Mouse (Mus musculus) lung, embryonic 14.5 days (tissue): Measurements from ENCODE around the gene Spsb2. TPM values are rescaled to one million over a fixed set of nuclear protein-coding genes. Genes with fewer than 3 reads are reported as not detected.
"Not testable (repeated sequence)": the region's sequence is repeated elsewhere in the genome, so short reads cannot be mapped to it uniquely, and the experiment has no call there.

Experiments
- ATAC-seq: fragments of 200-750 bp; cut with Nextera tagmentation; 2 replicates; pipeline ENCODE4 v1.8.0; 2017; ENCODE audit warnings: mild to moderate bottlenecking, moderate TSS enrichment, moderate library complexity; ENCODE audit not compliant: insufficient read depth
- DNase-seq: peaks from one replicate; pipeline ENCODE4 v3.0.0-alpha.2; 2015
- H3K27ac ChIP-seq: fragments of 300-500 bp; sonication (generic); 2 replicates; pipeline ENCODE4 v1.5.1; 2014; ENCODE audit warnings: low read depth, mild to moderate bottlenecking, moderate library complexity
- H3K27me3 ChIP-seq: fragments of 300-500 bp; sonication (generic); 2 replicates; pipeline ENCODE4 v1.6.1; 2014; ENCODE audit warnings: low read length, control low read depth; ENCODE audit not compliant: insufficient read depth
- H3K36me3 ChIP-seq: fragments of 300-500 bp; sonication (generic); 2 replicates; pipeline ENCODE4 v1.6.1; 2014; ENCODE audit warnings: control low read depth; ENCODE audit not compliant: insufficient read depth
- H3K4me1 ChIP-seq: fragments of 300-500 bp; sonication (generic); 2 replicates; pipeline ENCODE4 v1.6.1; 2014; ENCODE audit warnings: antibody characterized with exemption, control low read depth; ENCODE audit not compliant: insufficient read depth
- H3K4me2 ChIP-seq: fragments of 300-500 bp; sonication (generic); 2 replicates; pipeline ENCODE4 v1.6.1; 2014; ENCODE audit warnings: mild to moderate bottlenecking
- H3K4me3 ChIP-seq: fragments of 300-500 bp; sonication (generic); 2 replicates; pipeline ENCODE4 v1.5.1; 2014; ENCODE audit warnings: low read depth, low read length
- H3K9ac ChIP-seq: fragments of 300-500 bp; sonication (generic); 2 replicates; pipeline ENCODE4 v1.6.1; 2014
- H3K9me3 ChIP-seq: fragments of 300-500 bp; sonication (generic); 2 replicates; pipeline ENCODE4 v1.6.1; 2016; ENCODE audit warnings: low read depth, low read length, control low read depth
- CTCF ChIP-seq: IDR thresholded peaks from 2 replicates; pipeline ENCODE4 v1.5.1; 2016; ENCODE audit warnings: antibody characterized with exemption, low read depth
- WGBS: fragments of 180-500 bp; shearing (Covaris S2); extraction: QIAGEN DNeasy Blood & Tissue Kit; methylation state at CpG from one replicate; pipeline ENCODE4 v1.1.7; 2014; 5-methylcytosine and 5-hydroxymethylcytosine counted together
- polyA plus RNA-seq: library from polyadenylated mRNA; unstranded; fragments of >200 nt; fragmentation: Nextera tagmentation; extraction: Ambion mirVana; gene quantifications from 2 replicates; pipeline ENCODE4 v1.2.1, GENCODE M21; 2014

Gene Spsb2
- polyA plus RNA-seq, 1 experiment from 2014 or later = 6.9 TPM

- Histone ChIP-seq H3K4me1 (no peaks in the 10 kb centered on the region), H3K4me3 (no peak overlapping the region), H3K36me3 (no peaks in the 10 kb centered on the region), H3K4me2 (no peak overlapping the region), H3K9ac (no peak overlapping the region), H3K27me3 (no peaks in the 10 kb centered on the region), H3K27ac (no peak overlapping the region), H3K9me3 (no peaks in the 10 kb centered on the region)
- WGBS = 66% methylated on average over 2 of the region's 2 CpGs
- DNase-seq (no peak), ATAC-seq (no peak)
- no peak for TF ChIP-seq CTCF
Observed at GRCm38 (mm10) chr6:124796200-124796599, 12.3 kb upstream of the Spsb2 start.

- Histone ChIP-seq H3K4me2 (peak overlapping the region; percentile 53), H3K4me3 (peak overlapping the region; percentile 22; the same call in 1 of the 2 replicates)
- H3K4me1 ChIP-seq, ATAC-seq, H3K36me3 ChIP-seq, H3K9ac ChIP-seq, H3K27ac ChIP-seq, H3K9me3 ChIP-seq, H3K27me3 ChIP-seq: not testable (repeated sequence)
- 9% methylated on average over 5 of the region's 9 CpGs for WGBS
- peak; percentile 26 for DNase-seq
Observed at GRCm38 (mm10) chr6:124802400-124802799, 6.1 kb upstream of the Spsb2 start.

DNA sequence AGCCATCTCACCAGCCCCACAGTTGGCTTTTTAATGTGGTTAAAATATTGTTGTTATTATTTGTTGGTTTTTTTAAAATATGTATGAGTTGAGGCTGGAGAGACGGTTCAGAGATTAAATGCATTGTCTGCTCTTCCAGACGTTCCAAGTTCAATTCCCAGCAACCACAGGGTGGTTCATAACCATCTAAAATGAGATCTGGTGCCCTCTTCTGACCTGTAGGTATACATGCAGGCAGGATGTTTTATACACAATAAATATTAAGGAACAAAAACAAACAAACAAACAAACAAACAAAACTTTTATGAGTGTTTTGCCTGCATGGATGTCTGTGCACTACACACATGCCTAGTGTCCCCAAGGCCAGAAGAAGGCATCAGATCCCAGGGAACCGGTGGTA is 5.4 kb upstream of the Spsb2 start:
- H3K9me3 ChIP-seq = no peaks in the 10 kb centered on the region
- no peak overlapping the region for H3K27ac ChIP-seq
- H3K4me3 ChIP-seq = no peak overlapping the region
- no peaks in the 10 kb centered on the region for H3K36me3 ChIP-seq
- TF ChIP-seq CTCF = no peak
- no peak overlapping the region for H3K4me2 ChIP-seq
- ATAC-seq = no peak
- DNase-seq = no peak
- no peak overlapping the region for H3K9ac ChIP-seq
- H3K27me3 ChIP-seq = no peaks in the 10 kb centered on the region
- 0 out of 2 replicates have a peak, but pooled peaks cover 3% of the 10 kb centered on the region for H3K4me1 ChIP-seq
- 77% methylated on average over 3 of the region's 3 CpGs for WGBS

DNA sequence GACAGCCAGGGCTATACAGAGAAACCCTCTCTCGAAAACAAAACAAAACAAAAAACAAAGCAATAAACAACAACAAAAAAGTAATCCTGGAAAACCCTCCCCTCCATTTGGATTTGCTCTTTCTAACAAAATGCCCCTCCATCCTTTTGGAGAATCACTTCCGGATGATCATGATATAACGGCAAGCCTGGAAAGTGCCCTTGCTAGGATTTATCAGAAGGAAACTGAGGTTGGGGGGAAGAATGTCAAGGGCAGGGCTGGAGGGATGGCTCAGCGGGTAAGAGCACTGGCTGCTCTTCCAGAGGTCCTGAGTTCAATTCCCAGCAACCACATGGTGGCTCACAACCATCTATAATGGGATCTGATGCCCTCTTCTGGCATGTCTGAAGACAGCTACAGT is 4.8 kb upstream of the Spsb2 start:
- not testable (repeated sequence) for ATAC-seq

GRCm38 (mm10) chr6:124804341-124804740 is 4.1 kb upstream of the Spsb2 start:
- Histone ChIP-seq H3K9me3 (no peaks in the 10 kb centered on the region), H3K4me3 (no peak overlapping the region), H3K27ac (no peak overlapping the region), H3K4me1 (0 out of 2 replicates have a peak, but pooled peaks cover 3% of the 10 kb centered on the region), H3K36me3 (no peaks in the 10 kb centered on the region), H3K27me3 (no peaks in the 10 kb centered on the region), H3K4me2 (no peak overlapping the region), H3K9ac (no peak overlapping the region)
- TF ChIP-seq CTCF = no peak
- DNase-seq (no peak), ATAC-seq (no peak)
- 88% methylated on average over 3 of the region's 3 CpGs for WGBS

More for the DNA sequence above, 4.8 kb upstream of the Spsb2 start:
- not testable (repeated sequence) for H3K4me2 ChIP-seq, H3K9ac ChIP-seq, H3K4me1 ChIP-seq, H3K4me3 ChIP-seq, H3K27me3 ChIP-seq, H3K36me3 ChIP-seq, H3K27ac ChIP-seq, DNase-seq, H3K9me3 ChIP-seq
- 91% methylated on average over 4 of the region's 4 CpGs for whole genome bisulfite sequencing

- Histone ChIP-seq H3K4me3 (peak overlapping the region; percentile 38), H3K27ac (peak overlapping the region; percentile 78), H3K4me2 (peak overlapping the region; percentile 65), H3K9me3 (no peaks in the 10 kb centered on the region), H3K36me3 (peaks cover 10% of the 10 kb centered on the region), H3K9ac (peak overlapping the region; percentile 35), H3K4me1 (0 out of 2 replicates have a peak, but pooled peaks cover 7% of the 10 kb centered on the region), H3K27me3 (no peaks in the 10 kb centered on the region)
- peak; percentile 76 for ATAC-seq
- peak; percentile 94 for DNase-seq
- WGBS = 1% methylated on average over 34 of the region's 34 CpGs
- TF ChIP-seq CTCF = peak; percentile 56
Observed at GRCm38 (mm10) chr6:124805341-124806321, 2.8 kb upstream of the Spsb2 start.

DNA sequence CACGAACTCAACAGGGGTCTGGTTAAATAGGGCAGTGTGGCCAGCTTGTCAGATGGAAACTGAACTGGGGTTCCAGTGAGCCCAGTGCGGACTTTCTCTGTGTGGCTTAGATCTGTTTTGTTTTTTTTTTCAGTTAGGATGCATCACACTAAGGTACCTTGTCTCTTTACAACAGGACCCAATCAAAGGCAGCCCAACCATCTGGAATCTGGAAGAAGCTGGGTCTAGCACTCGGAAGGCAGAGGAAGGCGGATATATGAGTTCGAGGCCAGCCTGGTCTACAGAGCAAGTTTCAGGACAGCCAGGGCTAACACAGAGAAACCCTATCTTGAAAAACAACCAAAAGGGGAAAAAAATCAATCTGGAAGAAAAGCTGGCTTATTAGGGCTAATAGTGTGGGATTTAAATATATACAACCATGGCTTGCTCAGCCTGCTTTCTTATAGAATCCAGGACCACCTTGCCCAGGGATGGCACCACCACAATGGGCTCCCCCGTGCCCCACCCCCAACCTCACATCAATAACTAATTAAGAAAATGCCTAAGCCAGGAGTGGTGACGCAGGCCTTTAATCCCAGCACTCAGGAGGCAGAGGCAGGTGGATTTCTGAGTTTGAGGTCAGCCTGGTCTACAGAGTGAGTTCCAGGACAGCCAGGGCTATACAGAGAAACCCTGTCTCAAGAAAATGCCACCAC is 1.9 kb upstream of the Spsb2 start:
- H3K9me3 ChIP-seq = no peaks in the 10 kb centered on the region
- peak overlapping the region; percentile 65 for H3K4me2 ChIP-seq
- H3K9ac ChIP-seq = 0 out of 2 replicates have a peak overlapping the region, but pooled peaks have one; percentile 9
- peak overlapping the region; percentile 38 for H3K4me3 ChIP-seq
- no peaks in the 10 kb centered on the region for H3K27me3 ChIP-seq
- TF ChIP-seq CTCF = no peak
- peak overlapping the region; percentile 78 for H3K27ac ChIP-seq
- DNase-seq (no peak), ATAC-seq (no peak)
- peaks cover 18% of the 10 kb centered on the region for H3K36me3 ChIP-seq
- 0 out of 2 replicates have a peak, but pooled peaks cover 7% of the 10 kb centered on the region for H3K4me1 ChIP-seq
- 79% methylated on average over 7 of the region's 7 CpGs for WGBS
